8 mouse cellular contexts compared by ENCODE assay signal in the genomic region with DNA sequence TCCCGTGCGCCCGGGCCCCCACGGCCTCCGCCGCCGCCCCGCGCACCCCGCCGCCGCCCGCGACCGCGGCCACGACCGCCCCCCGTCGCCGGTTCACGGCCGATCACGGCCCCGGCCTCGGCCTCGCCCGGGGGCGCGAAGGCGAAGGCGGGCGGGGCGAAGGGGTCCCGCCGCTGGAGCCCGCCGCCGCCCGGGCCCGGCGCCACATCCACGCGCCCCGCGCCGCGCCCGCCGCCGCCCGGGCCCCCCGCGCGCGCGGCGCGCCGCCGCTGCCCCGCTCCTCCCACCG. TPM values are rescaled to one million over a fixed set of nuclear protein-coding genes. Genes with fewer than 3 reads are reported as not detected.
DNase-seq lines count a peak whose midpoint lies in the region; ATAC-seq lines count a peak whose summit lies in the region.

A gene (minus strand): TSS at position 41 of the 289 bp plus-strand sequence.

- peak within 1 kb of the TSS; percentile 84 for H3K4me3 ChIP-seq in intestine, embryonic 16.5 days (ENCODE audit: low read length)
- peak within 1 kb of the TSS; percentile 95 for H3K4me3 ChIP-seq in midbrain, embryonic 12.5 days

- peaks cover 33% of the 10 kb centered on the region for H3K4me1 ChIP-seq in intestine, embryonic 16.5 days (ENCODE audit: control insufficient read depth, insufficient read depth, low read length)
- H3K4me1 ChIP-seq in midbrain, embryonic 12.5 days = peaks cover 45% of the 10 kb centered on the region

- intact Hi-C loops in gastrocnemius, postnatal 14 days (cut with DNase I; ENCODE audit: low total_unique reads) = loop anchor here (5.0 kb wide), 1 partner anchor 80 kb away; no protein-coding TSS in a partner anchor

- no peaks in the 10 kb centered on the region for H3K27me3 ChIP-seq in intestine, embryonic 16.5 days (replicated peaks; ENCODE audit: control insufficient read depth, insufficient read depth, low read length)
- H3K27me3 ChIP-seq in midbrain, embryonic 12.5 days = peaks cover 7% of the 10 kb centered on the region

- H3K36me3 ChIP-seq in intestine, embryonic 16.5 days (ENCODE audit: control insufficient read depth, insufficient read depth, low read length) = no peaks in the 10 kb centered on the region
- no peaks in the 10 kb centered on the region for H3K36me3 ChIP-seq in midbrain, embryonic 12.5 days

- peak within 1 kb of the TSS; percentile 99 for H3K4me2 ChIP-seq in intestine, embryonic 16.5 days (ENCODE audit: low read depth, low read length)
- peak within 1 kb of the TSS; percentile 98 for H3K4me2 ChIP-seq in midbrain, embryonic 12.5 days (replicated peaks)

- 2% methylated on average over 29 of the region's 63 CpGs for WGBS in intestine, embryonic 16.5 days
- WGBS in midbrain, embryonic 12.5 days = 0% methylated on average over 2 of the region's 63 CpGs

- H3K9ac ChIP-seq in intestine, embryonic 16.5 days (ENCODE audit: low read depth, low read length) = peak within 1 kb of the TSS; percentile 94
- peak within 1 kb of the TSS; percentile 98 for H3K9ac ChIP-seq in midbrain, embryonic 12.5 days (replicated peaks)

- DNase-seq in frontal cortex, adult 2 months (ENCODE audit: extremely low spot score in 1 of 2, low spot score in 1 of 2) = no peak
- no peak for DNase-seq in adrenal gland, adult 2 months
- DNase-seq in gastrocnemius, postnatal 14 days = no peak
- DNase-seq in thymus, adult 18-20 months = no peak
- DNase-seq in spleen, postnatal 14 days (ENCODE audit: low spot score in 2 of 2) = no peak

- no peaks in the 10 kb centered on the region for H3K9me3 ChIP-seq in intestine, embryonic 16.5 days (ENCODE audit: control insufficient read depth, low read length)
- H3K9me3 ChIP-seq in midbrain, embryonic 12.5 days = no peaks in the 10 kb centered on the region

- ATAC-seq in frontal cortex, adult (ENCODE audit: low TSS enrichment) = no peak
- ATAC-seq in intestine, embryonic 16.5 days = no peak
- ATAC-seq in midbrain, embryonic 12.5 days (ENCODE audit: low FRiP score, low read depth) = no peak

- H3K27ac ChIP-seq in intestine, embryonic 16.5 days (ENCODE audit: low read length) = peak within 1 kb of the TSS; percentile 94
- H3K27ac ChIP-seq in midbrain, embryonic 12.5 days (replicated peaks) = peak within 1 kb of the TSS; percentile 94

RNA-seq across cellular contexts. Expression of the gene that starts here (rescaled TPM):
- polyA plus RNA-seq in frontal cortex, adult 2 months (2012; rRNA removed) = 76.4 and 78.3 TPM in 2 replicates
- 10 to 100 TPM; 59.7 to 63.8 TPM for total RNA-seq in adrenal gland, adult 2 months (2021)
- 83.1 and 103 TPM in 2 replicates for polyA plus RNA-seq in adrenal gland, adult 2 months (2012; rRNA removed)
- 10 to 100 TPM; 41.6 to 51.6 TPM for total RNA-seq in gastrocnemius, postnatal 14 days (2021)
- polyA plus RNA-seq in intestine, embryonic 16.5 days (2015; fragmentation: Nextera tagmentation; extraction: Ambion mirVana) = 11.4 and 11.7 TPM in 2 replicates
- polyA plus RNA-seq in midbrain, embryonic 12.5 days (2016; fragmentation: Nextera tagmentation; extraction: Ambion mirVana) = 11.2 and 12.2 TPM in 2 replicates
